8 mouse cellular contexts compared by ENCODE assay signal in the genomic region with DNA sequence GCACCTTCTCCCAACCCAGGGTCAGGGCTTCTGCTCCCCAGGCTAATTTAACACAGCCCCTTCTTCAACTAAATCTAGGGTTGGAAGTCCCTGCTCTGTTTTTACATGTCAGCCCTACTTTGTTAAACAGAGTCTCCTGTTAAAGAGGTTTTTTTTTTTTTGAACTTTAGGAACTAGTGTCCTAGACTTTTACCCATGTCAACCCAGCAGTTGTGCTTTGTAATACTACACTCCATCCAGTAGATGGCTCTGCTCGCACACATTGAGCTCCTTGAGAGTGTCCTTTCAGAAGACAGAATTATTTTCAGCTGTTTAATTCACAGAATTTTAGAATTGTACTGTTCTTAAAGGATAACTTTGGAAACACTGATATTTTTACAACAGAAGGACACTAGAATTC. TPM values are rescaled to one million over a fixed set of nuclear protein-coding genes. Genes with fewer than 3 reads are reported as not detected.
DNase-seq lines count a peak whose midpoint lies in the region; ATAC-seq and TF ChIP-seq lines count a peak whose summit lies in the region.

No protein-coding gene starts in this region.

- no peak overlapping the region for H3K27ac ChIP-seq in heart, adult 2 months
- H3K27ac ChIP-seq in forebrain, embryonic 11.5 days (ENCODE audit: low read depth, low read length) = no peak overlapping the region
- no peak overlapping the region for H3K27ac ChIP-seq in intestine, embryonic 15.5 days
- H3K27ac ChIP-seq in lung, embryonic 15.5 days = no peak overlapping the region

- TF ChIP-seq CTCF in heart, adult 2 months (IDR thresholded peaks at IDR 0.05) = peak; percentile 93

- ATAC-seq in forebrain, embryonic 11.5 days (replicated peaks; ENCODE audit: low FRiP score) = no peak
- no peak for ATAC-seq in intestine, embryonic 15.5 days
- no peak for ATAC-seq in lung, embryonic 15.5 days (ENCODE audit: borderline replicate concordance, extremely low read depth, low FRiP score, low TSS enrichment)

- no peak overlapping the region for H3K4me3 ChIP-seq in heart, adult 2 months
- peak overlapping the region; percentile 2; the same call in 1 of the 2 replicates for H3K4me3 ChIP-seq in forebrain, embryonic 11.5 days (ENCODE audit: low read depth, low read length)
- peak overlapping the region; percentile 78 for H3K4me3 ChIP-seq in intestine, embryonic 15.5 days (replicated peaks)
- H3K4me3 ChIP-seq in lung, embryonic 15.5 days = peak overlapping the region; percentile 89

- H3K36me3 ChIP-seq in heart, adult 2 months (ENCODE audit: control insufficient read depth, insufficient read depth, low read length) = peaks cover 13% of the 10 kb centered on the region
- H3K36me3 ChIP-seq in forebrain, embryonic 11.5 days (ENCODE audit: control insufficient read depth, insufficient read depth, low read length) = no peaks in the 10 kb centered on the region
- no peaks in the 10 kb centered on the region for H3K36me3 ChIP-seq in intestine, embryonic 15.5 days
- no peaks in the 10 kb centered on the region for H3K36me3 ChIP-seq in lung, embryonic 15.5 days

- no peak overlapping the region for H3K9ac ChIP-seq in heart, adult 2 months (ENCODE audit: low read depth, low read length)
- H3K9ac ChIP-seq in forebrain, embryonic 11.5 days (ENCODE audit: low read length) = no peak overlapping the region
- peak overlapping the region; percentile 70; the same call in 1 of the 2 replicates for H3K9ac ChIP-seq in intestine, embryonic 15.5 days
- peak overlapping the region; percentile 24; the same call in 1 of the 2 replicates for H3K9ac ChIP-seq in lung, embryonic 15.5 days

- whole genome bisulfite sequencing in heart, adult 2 months = 0% methylated on average over 1 of the region's 1 CpGs
- WGBS in forebrain, embryonic 11.5 days = 0% methylated on average over 1 of the region's 1 CpGs
- WGBS in intestine, embryonic 15.5 days = 2% methylated on average over 1 of the region's 1 CpGs
- 2% methylated on average over 1 of the region's 1 CpGs for WGBS in lung, embryonic 15.5 days

- H3K27me3 ChIP-seq in heart, adult 2 months (ENCODE audit: control insufficient read depth, insufficient read depth, low read length) = no peaks in the 10 kb centered on the region
- no peaks in the 10 kb centered on the region for H3K27me3 ChIP-seq in forebrain, embryonic 11.5 days (ENCODE audit: control insufficient read depth, insufficient read depth, low read length)
- no peaks in the 10 kb centered on the region for H3K27me3 ChIP-seq in intestine, embryonic 15.5 days (replicated peaks)
- H3K27me3 ChIP-seq in lung, embryonic 15.5 days = no peaks in the 10 kb centered on the region

- H3K4me1 ChIP-seq in heart, adult 2 months (ENCODE audit: control insufficient read depth, insufficient read depth, low read length) = peaks cover 6% of the 10 kb centered on the region
- peaks cover 10% of the 10 kb centered on the region for H3K4me1 ChIP-seq in forebrain, embryonic 11.5 days (replicated peaks; ENCODE audit: control insufficient read depth, insufficient read depth, low read length)
- peaks cover 11% of the 10 kb centered on the region; the same call in 1 of the 2 replicates for H3K4me1 ChIP-seq in intestine, embryonic 15.5 days (replicated peaks)
- peaks cover 32% of the 10 kb centered on the region for H3K4me1 ChIP-seq in lung, embryonic 15.5 days

- DNase-seq in heart, adult 2 months = no peak
- DNase-seq in heart, adult 11 months = no peak
- DNase-seq in R1 (ENCODE audit: low read depth, low spot score) = peak; percentile 78
- DNase-seq in forebrain, embryonic 11.5 days (ENCODE audit: low spot score) = no peak
- peak; percentile 48 for DNase-seq in retina, adult 2 months (ENCODE audit: low read depth, low spot score)
- no peak for DNase-seq in urinary bladder, postnatal 4 days (ENCODE audit: low spot score in 2 of 2)

- peaks cover 2% of the 10 kb centered on the region; the same call in 1 of the 2 replicates for H3K79me2 ChIP-seq in heart, adult 2 months (replicated peaks; ENCODE audit: control insufficient read depth, insufficient read depth, low read length)

- no peak for TF ChIP-seq EP300 in heart, adult 2 months (IDR thresholded peaks at IDR 0.05; ENCODE audit: insufficient read depth, low read depth, low read length)

- TF ChIP-seq POLR2A in heart, adult 2 months (IDR thresholded peaks at IDR 0.05; ENCODE audit: insufficient read depth, low read depth, low read length) = no peak

- peak overlapping the region; percentile 97; the same call in 1 of the 2 replicates for H3K4me2 ChIP-seq in forebrain, embryonic 11.5 days (ENCODE audit: low read depth, low read length, severe bottlenecking)
- H3K4me2 ChIP-seq in intestine, embryonic 15.5 days (replicated peaks) = peak overlapping the region; percentile 86
- H3K4me2 ChIP-seq in lung, embryonic 15.5 days = peak overlapping the region; percentile 92

- intact Hi-C loops in heart, adult 2 months (cut with DNase I) = loop anchor here (2.0 to 5.0 kb wide), 3 partner anchors 37 to 152 kb away; partner anchors contain the start of genes Hspd1 and Hspe1

- no peaks in the 10 kb centered on the region for H3K9me3 ChIP-seq in forebrain, embryonic 11.5 days (ENCODE audit: control insufficient read depth, low read length)
- H3K9me3 ChIP-seq in intestine, embryonic 15.5 days = no peaks in the 10 kb centered on the region
- H3K9me3 ChIP-seq in lung, embryonic 15.5 days = no peaks in the 10 kb centered on the region

RNA-seq across cellular contexts. Expression of gene Mars2, which starts 2.3 kb away (rescaled TPM):
- 1 to 10 TPM; 5.0 to 5.3 TPM for total RNA-seq in heart, adult 2 months (2021)
- 2.0 and 3.6 TPM in 2 replicates for polyA plus RNA-seq in heart, adult 2 months (2012; rRNA removed)
- 3.7 and 3.8 TPM in 2 replicates for polyA plus RNA-seq in forebrain, embryonic 11.5 days (2014; fragmentation: Nextera tagmentation; extraction: Ambion mirVana)
- polyA plus RNA-seq in intestine, embryonic 15.5 days (2015; fragmentation: Nextera tagmentation; extraction: Ambion mirVana) = 5.2 and 5.3 TPM in 2 replicates
- 2.5 TPM in 2 replicates for polyA plus RNA-seq in lung, embryonic 15.5 days (2015; fragmentation: Nextera tagmentation; extraction: Ambion mirVana)

RNA-seq across cellular contexts. Expression of gene Rftn2, which starts 12.7 kb away (rescaled TPM):
- 10 to 100 TPM; 12.1 to 12.8 TPM for total RNA-seq in heart, adult 2 months (2021)
- 2.7 and 6.4 TPM in 2 replicates for polyA plus RNA-seq in heart, adult 2 months (2012; rRNA removed)
- polyA plus RNA-seq in forebrain, embryonic 11.5 days (2014; fragmentation: Nextera tagmentation; extraction: Ambion mirVana) = 8.0 and 8.2 TPM in 2 replicates
- polyA plus RNA-seq in intestine, embryonic 15.5 days (2015; fragmentation: Nextera tagmentation; extraction: Ambion mirVana) = 8.5 and 9.8 TPM in 2 replicates
- 12.9 and 13.8 TPM in 2 replicates for polyA plus RNA-seq in lung, embryonic 15.5 days (2015; fragmentation: Nextera tagmentation; extraction: Ambion mirVana)

Comparison
In these comparisons a context has a peak if more than half of its experiments do, and no peak if none do; other contexts are left out.
1. DNase-seq: peak in R1 (single experiment) and retina, adult 2 months (single experiment); none in heart, adult 2 months (0 of 2), heart, adult 11 months (single experiment), forebrain, embryonic 11.5 days (single experiment) and urinary bladder, postnatal 4 days (0 of 2).
2. H3K9ac ChIP-seq: peak in intestine, embryonic 15.5 days (single experiment) and lung, embryonic 15.5 days (single experiment); none in heart, adult 2 months (single experiment) and forebrain, embryonic 11.5 days (single experiment).
3. Peak in every context shown above with its lines, with median percentiles within 50 percentile points of each other: H3K4me2 ChIP-seq.